In genomic region chr8:125395682-125396081, GRCm38 (mm10) we compare ENCODE assay signal across 3 mouse cellular contexts.
DNase-seq lines count a peak whose midpoint lies in the region.

No protein-coding gene starts in this region.

- peak; percentile 54 to 56 for DNase-seq in cerebellum, postnatal 10 days
- peak; percentile 37 to 54 for DNase-seq in cerebellum, postnatal 14 days
- DNase-seq in lung, postnatal 36 days: peak; percentile 25
